Mouse (Mus musculus): Measurements from ENCODE around the gene Arhgdib. TPM values are rescaled to one million over a fixed set of nuclear protein-coding genes. Genes with fewer than 3 reads are reported as not detected.
"Not testable (repeated sequence)": the region's sequence is repeated elsewhere in the genome, so short reads cannot be mapped to it uniquely, and the experiment has no call there.

Arhgdib gene
- polyA plus RNA-seq, 1 experiment = 531 TPM

DNA sequence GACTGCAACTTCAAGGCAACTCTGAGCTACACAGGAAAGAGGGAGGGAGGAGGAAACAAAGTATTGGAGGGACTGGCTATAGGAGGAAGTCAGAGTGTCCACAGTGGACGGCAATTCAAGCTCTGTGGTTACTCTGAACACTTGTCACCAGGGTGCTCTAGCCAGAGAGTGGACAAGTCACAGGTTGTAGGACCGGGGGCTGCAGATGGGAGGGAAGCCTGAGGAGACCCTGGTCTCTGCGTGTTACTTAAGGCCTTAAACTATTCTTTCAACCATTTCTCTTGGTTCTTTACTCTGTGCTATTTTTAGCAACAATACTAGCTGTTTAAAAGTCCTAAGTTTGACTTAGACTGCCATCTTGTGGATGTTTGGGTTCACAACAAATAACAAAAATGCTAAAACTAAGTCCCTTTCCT lies 38.6 kb upstream of the Arhgdib start:
- 0% methylated on average over 3 of the region's 3 CpGs for WGBS
- TF ChIP-seq CTCF (IDR thresholded peaks at IDR 0.05; ENCODE audit: control insufficient read depth, insufficient read depth, low read length) (peak; percentile 28), POLR2A (IDR thresholded peaks at IDR 0.05; ENCODE audit: borderline replicate concordance, control insufficient read depth, low read depth, low read length) (no peak)
- no peak overlapping the region for H3K4me3 ChIP-seq (replicated peaks; ENCODE audit: control insufficient read depth, low read depth, low read length)

DNA sequence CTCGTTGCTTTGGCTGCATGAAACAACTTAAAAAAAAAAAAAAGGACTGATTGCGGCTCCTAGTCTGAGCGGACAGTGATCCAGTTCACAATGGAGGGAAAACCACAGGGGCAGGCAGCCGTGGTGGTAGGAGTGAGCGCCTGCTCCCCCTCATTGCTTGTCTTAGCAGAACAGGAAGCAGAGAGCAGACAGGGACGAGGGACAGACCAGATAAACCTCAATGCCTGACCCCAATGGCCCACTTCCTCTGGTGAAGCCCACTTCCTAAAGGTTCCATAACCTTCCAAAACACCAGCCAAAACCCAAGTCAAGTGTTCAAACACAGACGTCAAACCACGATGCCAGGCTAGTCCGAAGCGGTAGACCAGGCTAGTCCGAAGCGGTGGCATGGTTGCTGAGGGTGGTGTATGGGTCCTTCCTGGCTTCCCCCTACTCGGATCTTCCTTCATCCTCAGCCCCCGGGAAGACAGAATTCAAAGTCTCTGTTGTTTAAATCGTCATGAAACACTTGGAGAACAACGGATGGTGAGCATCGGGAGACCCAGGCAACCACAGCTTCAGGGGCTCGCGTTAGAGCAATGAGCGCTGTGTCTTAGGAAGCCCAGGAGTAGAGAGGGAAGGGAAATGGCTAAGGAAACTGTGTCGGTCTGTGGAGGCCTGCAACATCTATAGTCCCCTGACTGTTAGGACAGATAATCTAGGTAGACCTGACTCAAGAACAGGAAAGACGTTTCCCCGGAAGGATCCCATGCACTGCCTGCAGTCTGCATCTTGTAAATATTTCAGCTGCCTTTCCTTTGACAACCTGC lies 37.8 kb upstream of the Arhgdib start:
- Histone ChIP-seq H3K4me1 (ENCODE audit: control insufficient read depth, insufficient read depth, low read length) (peaks cover 3% of the 10 kb centered on the region; the same call in 1 of the 2 replicates), H3K27ac (ENCODE audit: control insufficient read depth, insufficient read depth, low read depth, low read length, poor library complexity) (peak overlapping the region; percentile 21; the same call in 1 of the 2 replicates), H3K4me3 (replicated peaks; ENCODE audit: control insufficient read depth, low read depth, low read length) (peak overlapping the region; percentile 32)
- no peak for TF ChIP-seq CTCF (IDR thresholded peaks at IDR 0.05; ENCODE audit: control insufficient read depth, insufficient read depth, low read length)
- no peak for TF ChIP-seq POLR2A (IDR thresholded peaks at IDR 0.05; ENCODE audit: borderline replicate concordance, control insufficient read depth, low read depth, low read length)
- WGBS = 6% methylated on average over 23 of the region's 23 CpGs

More for the DNA sequence above, 38.6 kb upstream of the Arhgdib start:
- peaks cover 3% of the 10 kb centered on the region; the same call in 1 of the 2 replicates for H3K4me1 ChIP-seq (ENCODE audit: control insufficient read depth, insufficient read depth, low read length)
- H3K27ac ChIP-seq (ENCODE audit: control insufficient read depth, insufficient read depth, low read depth, low read length, poor library complexity) = peak overlapping the region; percentile 21; the same call in 1 of the 2 replicates

DNA sequence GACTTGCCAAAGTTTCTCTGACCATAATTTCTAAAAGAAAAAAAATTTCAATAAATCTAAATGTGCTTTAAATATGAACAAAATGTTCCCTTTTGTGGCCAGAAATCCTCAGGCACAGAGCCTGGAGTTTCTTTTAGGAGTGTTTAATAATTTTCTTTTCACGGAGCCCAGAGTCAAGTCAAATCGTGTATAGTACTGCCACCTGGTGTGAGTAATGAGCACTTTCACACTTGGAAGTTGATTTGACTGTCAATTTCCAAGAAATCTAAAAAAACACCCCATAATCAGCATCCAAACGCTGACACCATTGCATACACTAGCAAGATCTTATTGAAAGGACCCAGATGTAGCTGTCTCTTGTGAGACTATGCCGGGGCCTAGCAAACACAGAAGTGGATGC lies 27.2 kb upstream of the Arhgdib start:
- H3K27ac ChIP-seq (ENCODE audit: control insufficient read depth, insufficient read depth, low read depth, low read length, poor library complexity); H3K4me3 ChIP-seq (replicated peaks; ENCODE audit: control insufficient read depth, low read depth, low read length); H3K4me1 ChIP-seq (ENCODE audit: control insufficient read depth, insufficient read depth, low read length): not testable (repeated sequence)
- 17% methylated on average over 4 of the region's 4 CpGs for WGBS
- TF ChIP-seq CTCF (IDR thresholded peaks at IDR 0.05; ENCODE audit: control insufficient read depth, insufficient read depth, low read length) = peak; percentile 28; the same call in 1 of the 2 replicates

DNA sequence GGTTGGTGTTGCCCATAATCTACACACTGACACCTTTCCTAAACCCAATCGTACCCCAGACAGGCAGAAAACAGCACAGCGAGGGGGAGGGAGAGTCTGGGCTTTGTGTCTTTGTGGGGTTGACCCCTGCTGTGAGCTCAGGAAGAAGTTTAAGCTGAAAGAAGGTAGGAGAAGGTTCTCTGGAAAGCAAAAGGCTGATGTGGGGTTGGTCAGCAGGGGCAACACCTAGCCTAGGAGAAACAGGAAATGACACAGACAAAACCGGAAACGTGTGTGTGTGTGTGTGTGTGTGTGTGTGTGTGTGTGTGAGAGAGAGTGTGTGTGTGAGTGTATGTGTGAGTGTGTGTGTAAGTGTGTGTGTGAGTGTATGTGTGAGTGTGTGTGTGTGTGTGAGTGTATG lies 25.8 kb upstream of the Arhgdib start:
- Histone ChIP-seq H3K27ac (ENCODE audit: control insufficient read depth, insufficient read depth, low read depth, low read length, poor library complexity) (peak overlapping the region; percentile 82), H3K4me1 (ENCODE audit: control insufficient read depth, insufficient read depth, low read length) (peaks cover 8% of the 10 kb centered on the region), H3K4me3 (replicated peaks; ENCODE audit: control insufficient read depth, low read depth, low read length) (no peak overlapping the region)
- TF ChIP-seq CTCF (IDR thresholded peaks at IDR 0.05; ENCODE audit: control insufficient read depth, insufficient read depth, low read length) = no peak
- no peak for TF ChIP-seq POLR2A (IDR thresholded peaks at IDR 0.05; ENCODE audit: borderline replicate concordance, control insufficient read depth, low read depth, low read length)
- 22% methylated on average over 4 of the region's 4 CpGs for whole genome bisulfite sequencing

DNA sequence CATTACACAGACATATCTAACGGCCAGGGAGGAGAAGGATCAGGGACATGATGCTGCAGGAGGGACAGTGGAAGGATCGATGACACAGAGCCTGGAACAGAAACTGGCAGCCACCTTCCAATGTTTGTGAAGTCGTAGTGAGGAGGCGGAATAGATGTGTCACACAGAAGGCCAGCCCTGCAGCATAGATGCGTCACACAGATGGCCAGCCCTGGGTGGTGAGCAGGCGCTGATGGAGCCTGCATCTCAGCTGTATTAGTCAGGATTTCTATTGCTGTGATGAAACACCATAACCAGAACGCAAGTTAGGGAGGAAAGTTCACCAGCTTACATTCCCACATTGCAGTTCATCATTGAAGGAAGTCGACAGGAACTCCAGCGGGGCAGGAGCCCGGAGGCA lies 24.2 kb upstream of the Arhgdib start:
- no peak for TF ChIP-seq POLR2A (IDR thresholded peaks at IDR 0.05; ENCODE audit: borderline replicate concordance, control insufficient read depth, low read depth, low read length)
- TF ChIP-seq CTCF (IDR thresholded peaks at IDR 0.05; ENCODE audit: control insufficient read depth, insufficient read depth, low read length) = no peak
- peaks cover 8% of the 10 kb centered on the region for H3K4me1 ChIP-seq (ENCODE audit: control insufficient read depth, insufficient read depth, low read length)
- peak overlapping the region; percentile 50; the same call in 1 of the 2 replicates for H3K27ac ChIP-seq (ENCODE audit: control insufficient read depth, insufficient read depth, low read depth, low read length, poor library complexity)
- WGBS = 56% methylated on average over 10 of the region's 10 CpGs
- no peak overlapping the region for H3K4me3 ChIP-seq (replicated peaks; ENCODE audit: control insufficient read depth, low read depth, low read length)

DNA sequence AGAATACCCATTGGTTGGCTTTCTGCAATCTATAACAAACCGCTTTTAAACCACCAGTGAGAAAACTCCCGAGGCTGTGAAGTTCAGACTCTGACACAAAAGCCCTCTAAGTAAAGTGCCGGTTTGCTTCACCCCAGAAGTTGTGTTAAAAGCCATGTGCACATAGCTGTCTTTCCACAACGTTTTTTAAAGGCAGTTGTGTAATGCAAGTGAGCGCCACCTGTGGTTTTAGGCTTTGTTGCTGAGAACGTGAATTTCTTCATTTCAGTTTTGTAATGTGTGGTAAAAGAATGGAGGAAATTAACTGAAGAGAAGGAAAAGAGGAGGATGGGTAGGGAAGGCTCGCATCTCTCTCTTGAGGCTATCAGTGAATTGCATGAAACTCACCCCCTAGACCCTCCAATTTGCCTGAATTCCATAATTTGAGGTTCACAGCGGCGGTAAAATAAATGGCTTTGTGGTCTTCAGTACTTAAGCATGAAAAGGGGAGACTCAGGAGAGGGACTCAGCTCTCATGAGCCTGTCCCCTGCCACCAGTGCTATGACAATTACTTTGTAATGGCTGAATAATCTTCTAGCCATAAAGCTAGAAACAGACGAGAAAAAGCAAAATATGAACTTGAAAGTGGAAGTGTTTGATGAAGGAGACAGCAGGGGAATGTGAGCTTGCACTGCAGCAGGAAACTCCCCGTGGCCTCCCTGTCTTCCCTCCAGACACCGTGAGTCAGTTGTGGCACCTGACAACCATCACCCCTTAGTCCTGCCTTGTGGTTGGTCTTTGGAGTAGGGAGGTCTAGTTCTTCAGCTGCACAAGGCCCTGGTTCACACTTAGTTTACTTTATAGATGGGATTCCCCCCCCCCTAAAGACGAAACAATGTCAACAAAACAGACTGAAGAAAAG lies 23.2 kb upstream of the Arhgdib start:
- 6% methylated on average over 13 of the region's 13 CpGs for WGBS
- peak overlapping the region; percentile 28; the same call in 1 of the 2 replicates for H3K27ac ChIP-seq (ENCODE audit: control insufficient read depth, insufficient read depth, low read depth, low read length, poor library complexity)
- H3K4me1 ChIP-seq (ENCODE audit: control insufficient read depth, insufficient read depth, low read length) = peaks cover 8% of the 10 kb centered on the region
- TF ChIP-seq CTCF (IDR thresholded peaks at IDR 0.05; ENCODE audit: control insufficient read depth, insufficient read depth, low read length) (no peak), POLR2A (IDR thresholded peaks at IDR 0.05; ENCODE audit: borderline replicate concordance, control insufficient read depth, low read depth, low read length) (no peak)
- H3K4me3 ChIP-seq (replicated peaks; ENCODE audit: control insufficient read depth, low read depth, low read length) = no peak overlapping the region

DNA sequence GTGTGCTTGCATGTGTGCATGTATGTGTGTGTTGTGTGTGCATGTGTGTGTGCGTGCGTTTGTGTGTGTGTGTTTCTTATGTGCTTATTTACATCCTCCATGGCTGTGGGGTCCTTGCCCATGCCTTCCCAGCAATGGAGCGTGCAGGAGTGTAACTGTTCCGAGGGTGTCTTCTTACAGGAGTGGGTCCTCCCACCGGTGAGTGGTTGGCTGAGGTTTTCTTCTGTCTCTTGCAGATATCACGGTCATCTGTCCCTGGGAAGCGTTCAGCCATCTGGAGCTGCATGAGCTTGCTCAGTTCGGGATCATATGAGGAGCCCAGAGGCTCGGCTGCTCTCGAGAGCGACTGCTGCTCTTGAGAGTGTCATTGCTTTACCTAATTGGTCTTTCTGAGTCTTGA lies 21.3 kb upstream of the Arhgdib start:
- Histone ChIP-seq H3K4me3 (replicated peaks; ENCODE audit: control insufficient read depth, low read depth, low read length) (no peak overlapping the region), H3K27ac (ENCODE audit: control insufficient read depth, insufficient read depth, low read depth, low read length, poor library complexity) (no peak overlapping the region), H3K4me1 (ENCODE audit: control insufficient read depth, insufficient read depth, low read length) (peaks cover 8% of the 10 kb centered on the region)
- 80% methylated on average over 11 of the region's 11 CpGs for WGBS
- TF ChIP-seq POLR2A (IDR thresholded peaks at IDR 0.05; ENCODE audit: borderline replicate concordance, control insufficient read depth, low read depth, low read length) = no peak

DNA sequence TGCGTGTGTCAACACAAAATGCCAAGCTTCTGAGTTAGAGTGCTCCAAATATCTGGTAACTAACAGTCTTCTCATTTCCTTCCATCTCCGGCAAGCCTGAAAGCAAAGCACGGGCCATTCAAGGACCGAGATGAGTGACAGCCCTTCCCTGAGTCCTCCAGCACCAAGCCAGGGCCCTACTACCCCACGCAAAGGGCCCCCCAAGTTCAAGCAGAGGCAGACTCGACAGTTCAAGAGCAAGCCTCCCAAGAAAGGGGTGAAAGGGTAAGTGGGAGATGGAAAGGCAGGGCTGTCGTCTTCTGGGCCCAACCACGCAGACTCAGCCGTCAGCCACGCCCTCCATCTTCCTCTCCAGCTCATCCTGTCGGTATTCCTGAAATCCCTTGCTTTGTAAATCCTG lies 17.4 kb upstream of the Arhgdib start:
- 59% methylated on average over 11 of the region's 11 CpGs for WGBS
- H3K4me3 ChIP-seq (replicated peaks; ENCODE audit: control insufficient read depth, low read depth, low read length) = no peak overlapping the region
- peaks cover 4% of the 10 kb centered on the region for H3K4me1 ChIP-seq (ENCODE audit: control insufficient read depth, insufficient read depth, low read length)
- TF ChIP-seq POLR2A (IDR thresholded peaks at IDR 0.05; ENCODE audit: borderline replicate concordance, control insufficient read depth, low read depth, low read length) = no peak
- no peak for TF ChIP-seq CTCF (IDR thresholded peaks at IDR 0.05; ENCODE audit: control insufficient read depth, insufficient read depth, low read length)
- no peak overlapping the region for H3K27ac ChIP-seq (ENCODE audit: control insufficient read depth, insufficient read depth, low read depth, low read length, poor library complexity)

Data from bone marrow, adult 2 months (tissue).